8 mouse cellular contexts compared by ENCODE assay signal in the genomic region with DNA sequence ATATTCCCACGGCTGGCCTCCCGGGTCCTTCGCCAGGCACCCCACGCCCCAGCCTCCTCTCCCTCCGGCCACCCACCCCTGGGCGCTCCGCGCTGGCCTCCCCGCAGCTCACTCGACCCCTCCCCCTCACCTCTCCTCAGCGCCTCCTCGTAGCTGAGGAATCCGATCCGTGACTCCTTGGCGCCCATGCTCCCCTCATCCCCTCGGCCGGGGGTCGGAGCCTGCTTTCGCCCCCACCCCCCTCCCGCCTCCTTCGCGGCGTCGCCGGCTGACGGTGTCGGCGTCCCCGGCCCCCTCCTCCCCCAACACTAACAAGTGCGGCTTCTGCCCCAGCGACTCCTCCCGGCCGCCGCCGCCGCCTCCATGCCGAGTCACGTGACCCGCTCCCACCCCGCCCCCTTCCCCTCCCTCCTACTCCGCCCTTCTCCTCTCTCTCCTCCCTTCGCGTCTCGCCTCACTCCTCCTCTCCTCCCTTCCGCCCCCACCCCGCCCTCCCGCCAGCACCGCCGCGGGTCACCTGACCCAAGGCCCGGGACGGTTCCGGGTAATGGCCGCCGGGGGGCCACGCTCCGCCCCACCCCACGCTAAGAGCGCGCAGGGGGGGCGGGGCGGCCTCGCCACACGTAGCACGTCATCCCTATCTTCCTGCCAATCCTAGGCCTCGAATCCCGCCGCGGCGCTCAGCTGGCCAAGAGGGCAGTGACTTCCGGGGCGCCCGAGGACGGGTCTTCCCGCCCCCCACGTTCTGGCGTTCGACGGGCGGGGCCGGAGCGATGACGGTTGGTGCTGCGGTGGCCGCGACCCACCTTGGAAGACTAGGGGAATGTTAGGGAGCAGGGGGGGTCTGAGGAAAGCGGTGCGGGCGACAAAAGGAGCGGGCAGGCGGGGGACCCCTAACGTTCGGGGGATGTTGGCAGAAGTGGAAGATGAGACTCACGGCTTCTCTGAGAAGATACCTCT. TPM values are rescaled to one million over a fixed set of nuclear protein-coding genes. Genes with fewer than 3 reads are reported as not detected.
DNase-seq lines count a peak whose midpoint lies in the region; ATAC-seq and TF ChIP-seq lines count a peak whose summit lies in the region.

A gene (minus strand): TSS at position 581 of the 960 bp plus-strand sequence.

- peak within 1 kb of the TSS; percentile 90 for H3K9ac ChIP-seq in hindbrain, postnatal 0 days (replicated peaks; ENCODE audit: low read length)

- intact Hi-C loops in gastrocnemius, adult 2 months (cut with DNase I), result loop anchor here (10.0 kb wide), 1 partner anchor 265 kb away; a partner anchor contains a TSS

- WGBS in hindbrain, postnatal 0 days, result under 1% methylated on average over 86 of the region's 94 CpGs

- H3K4me1 ChIP-seq in hindbrain, postnatal 0 days (ENCODE audit: insufficient read depth, low read length), result no peaks in the 10 kb centered on the region
- H3K4me1 ChIP-seq in megakaryocyte, embryonic 14.5 days, result peaks cover 50% of the 10 kb centered on the region

- peak; percentile 96 for ATAC-seq in common myeloid progenitor, adult 5-6 weeks (replicated peaks; ENCODE audit: low read depth, poor library complexity, severe bottlenecking)
- peak; percentile 97 for ATAC-seq in hindbrain, postnatal 0 days

- H3K9me3 ChIP-seq in hindbrain, postnatal 0 days (ENCODE audit: low read length), result no peaks in the 10 kb centered on the region
- H3K9me3 ChIP-seq in megakaryocyte, embryonic 14.5 days, result no peaks in the 10 kb centered on the region

- TF ChIP-seq CTCF in gastrocnemius, adult 2 months (IDR thresholded peaks at IDR 0.05), result no peak
- TF ChIP-seq CTCF in hindbrain, postnatal 0 days (IDR thresholded peaks at IDR 0.05; ENCODE audit: low read depth), result 0 out of 2 replicates have a peak, but pooled peaks have one; percentile 2

- peak; percentile 99 for DNase-seq in ZHBTc4 (ENCODE audit: low read depth, low spot score)
- peak; percentile 98 for DNase-seq in gastrocnemius, adult 2 months
- peak; percentile 98 for DNase-seq in hindbrain, postnatal 0 days (ENCODE audit: low spot score)
- peak; percentile 88 to 96 for DNase-seq in left cerebral cortex, adult 8-10 months (ENCODE audit: low spot score in 2 of 2)
- peak; percentile 98 for DNase-seq in right cerebral cortex, postnatal 10 days (ENCODE audit: low spot score in 2 of 2)
- DNase-seq in urinary bladder, postnatal 25 days (ENCODE audit: low spot score), result peak; percentile 92

- H3K4me2 ChIP-seq in hindbrain, postnatal 0 days (ENCODE audit: low read depth, low read length), result peak within 1 kb of the TSS; percentile 80

- no peaks in the 10 kb centered on the region for H3K27me3 ChIP-seq in hindbrain, postnatal 0 days (ENCODE audit: insufficient read depth, low read length)
- no peaks in the 10 kb centered on the region for H3K27me3 ChIP-seq in megakaryocyte, embryonic 14.5 days (replicated peaks)

- peak within 1 kb of the TSS; percentile 94 for H3K4me3 ChIP-seq in gastrocnemius, adult 2 months
- H3K4me3 ChIP-seq in hindbrain, postnatal 0 days (ENCODE audit: low read length), result peak within 1 kb of the TSS; percentile 94
- H3K4me3 ChIP-seq in megakaryocyte, embryonic 14.5 days (replicated peaks), result peak within 1 kb of the TSS; percentile 99

- peak within 1 kb of the TSS; percentile 96 for H3K27ac ChIP-seq in gastrocnemius, adult 2 months
- peak within 1 kb of the TSS; percentile 90 for H3K27ac ChIP-seq in hindbrain, postnatal 0 days

- no peaks in the 10 kb centered on the region for H3K36me3 ChIP-seq in hindbrain, postnatal 0 days (ENCODE audit: insufficient read depth, low read length)
- peaks cover 9% of the 10 kb centered on the region for H3K36me3 ChIP-seq in megakaryocyte, embryonic 14.5 days (replicated peaks; ENCODE audit: low read length)

RNA-seq across cellular contexts. Expression of the gene that starts here (rescaled TPM):
- total RNA-seq in common myeloid progenitor, adult 5-6 weeks (2017), result 14.9 and 26.1 TPM in 2 replicates
- 10 to 100 TPM; 11.3 to 12.0 TPM for total RNA-seq in gastrocnemius, adult 2 months (2021)
- 33.3 and 41.3 TPM in 2 replicates for total RNA-seq in hindbrain, postnatal 0 days (2014; rRNA removed)
- polyA plus RNA-seq in hindbrain, postnatal 0 days (2015; fragmentation: Nextera tagmentation; extraction: Ambion mirVana), result 9.9 and 10.0 TPM in 2 replicates
- total RNA-seq in left cerebral cortex, adult 8-10 months (2022), result 100 to 1,000 TPM in 3 of 4 experiments, 10 to 100 TPM in 1; 96.5 to 119 (median 109) TPM
- polyA plus RNA-seq in megakaryocyte, embryonic 14.5 days (2012; ENCODE audit: insufficient read depth, low replicate concordance), result 5.5 TPM in 1 of 2 replicates, not detected in the other

Comparison
In these comparisons a context has a peak if more than half of its experiments do, and no peak if none do; other contexts are left out.
1. Peak in every context shown above with its lines: DNase-seq, ATAC-seq, H3K4me3 ChIP-seq and H3K27ac ChIP-seq.